Comparison of ENCODE assay signal across 10 mouse cellular contexts in genomic region chr5:122401303-122401640, GRCm38 (mm10). TPM values are rescaled to one million over a fixed set of nuclear protein-coding genes. Genes with fewer than 3 reads are reported as not detected.
DNase-seq lines count a peak whose midpoint lies in the region; ATAC-seq and TF ChIP-seq lines count a peak whose summit lies in the region.
"Had no signal": no experiment of that assay in that cellular context is flagged by ENCODE, and none has a peak within 500 bp of the region (broad histone marks: within the 10 kb centered on the region; RNA-seq: fewer than 3 reads in every experiment).

No protein-coding gene starts in this region.

- peak; percentile 90 for TF ChIP-seq CTCF in bone marrow, adult 2 months (IDR thresholded peaks at IDR 0.05; ENCODE audit: control insufficient read depth, insufficient read depth, low read length)

- H3K4me1 ChIP-seq in liver, embryonic 11.5 days (replicated peaks; ENCODE audit: control insufficient read depth, insufficient read depth, low read length) = no peaks in the 10 kb centered on the region
- H3K4me1 ChIP-seq in bone marrow, adult 2 months (ENCODE audit: control insufficient read depth, insufficient read depth, low read length) = peaks cover 6% of the 10 kb centered on the region; the same call in 1 of the 2 replicates
- no peaks in the 10 kb centered on the region for H3K4me1 ChIP-seq in embryonic facial prominence, embryonic 14.5 days (ENCODE audit: control insufficient read depth, insufficient read depth, low read length)
- H3K4me1 ChIP-seq in liver, embryonic 12.5 days = peaks cover 9% of the 10 kb centered on the region
- H3K4me1 ChIP-seq: embryonic facial prominence, embryonic 15.5 days had no signal

- no peak overlapping the region for H3K4me2 ChIP-seq in liver, embryonic 11.5 days
- no peak overlapping the region for H3K4me2 ChIP-seq in embryonic facial prominence, embryonic 14.5 days (ENCODE audit: low read depth, low read length)
- H3K4me2 ChIP-seq in liver, embryonic 12.5 days = no peak overlapping the region
- H3K4me2 ChIP-seq: embryonic facial prominence, embryonic 15.5 days had no signal

- ATAC-seq in liver, embryonic 11.5 days (replicated peaks; ENCODE audit: low FRiP score) = no peak
- ATAC-seq in embryonic facial prominence, embryonic 14.5 days (ENCODE audit: low read depth) = no peak
- peak; percentile 67 for ATAC-seq in inflammation-experienced regulatory T-cells, adult 6 months
- 0 out of 2 replicates have a peak, but pooled peaks have one; percentile 36 for ATAC-seq in liver, embryonic 12.5 days

- no peaks in the 10 kb centered on the region for H3K9me3 ChIP-seq in liver, embryonic 11.5 days (ENCODE audit: control insufficient read depth, low read length)
- no peaks in the 10 kb centered on the region for H3K9me3 ChIP-seq in embryonic facial prominence, embryonic 14.5 days (ENCODE audit: control insufficient read depth, low read length)
- H3K9me3 ChIP-seq in liver, embryonic 12.5 days (replicated peaks) = no peaks in the 10 kb centered on the region
- H3K9me3 ChIP-seq: embryonic facial prominence, embryonic 15.5 days; megakaryocyte, embryonic 14.5 days had no signal

- no peak overlapping the region for H3K4me3 ChIP-seq in liver, embryonic 11.5 days (ENCODE audit: low read depth, low read length)
- no peak overlapping the region for H3K4me3 ChIP-seq in bone marrow, adult 2 months (replicated peaks; ENCODE audit: control insufficient read depth, low read depth, low read length)
- H3K4me3 ChIP-seq in embryonic facial prominence, embryonic 14.5 days (ENCODE audit: low read depth, low read length) = no peak overlapping the region
- no peak overlapping the region for H3K4me3 ChIP-seq in liver, embryonic 12.5 days
- H3K4me3 ChIP-seq: embryonic facial prominence, embryonic 15.5 days; megakaryocyte, embryonic 14.5 days had no signal

- no peak overlapping the region for H3K27ac ChIP-seq in liver, embryonic 11.5 days (ENCODE audit: low read depth, low read length)
- H3K27ac ChIP-seq in bone marrow, adult 2 months (ENCODE audit: control insufficient read depth, insufficient read depth, low read depth, low read length, poor library complexity) = no peak overlapping the region
- no peak overlapping the region for H3K27ac ChIP-seq in embryonic facial prominence, embryonic 14.5 days (replicated peaks; ENCODE audit: low read depth, low read length)
- no peak overlapping the region for H3K27ac ChIP-seq in liver, embryonic 12.5 days
- H3K27ac ChIP-seq: embryonic facial prominence, embryonic 15.5 days had no signal

- WGBS in liver, embryonic 11.5 days = 42% methylated on average over 8 of the region's 8 CpGs
- 26% methylated on average over 8 of the region's 8 CpGs for WGBS in bone marrow, adult 2 months
- 38% methylated on average over 7 of the region's 8 CpGs for WGBS in embryonic facial prominence, embryonic 14.5 days
- WGBS in liver, embryonic 12.5 days (ENCODE audit: insufficient replicate concordance) = 37% methylated on average over 8 of the region's 8 CpGs

- DNase-seq in liver = peak; percentile 69
- DNase-seq in liver, embryonic 11.5 days (ENCODE audit: low spot score) = no peak
- peak; percentile 40 for DNase-seq in embryonic facial prominence, embryonic 14.5 days (ENCODE audit: low spot score)
- DNase-seq in ovary, postnatal 36 days (ENCODE audit: low spot score) = peak; percentile 71
- peak; percentile 66 for DNase-seq in urinary bladder, adult 2 months (ENCODE audit: low spot score)

- no peak overlapping the region for H3K9ac ChIP-seq in liver, embryonic 11.5 days (ENCODE audit: low read depth, low read length)
- no peak overlapping the region for H3K9ac ChIP-seq in embryonic facial prominence, embryonic 14.5 days (ENCODE audit: low read depth, low read length)
- no peak overlapping the region for H3K9ac ChIP-seq in liver, embryonic 12.5 days
- H3K9ac ChIP-seq: embryonic facial prominence, embryonic 15.5 days had no signal

- no peaks in the 10 kb centered on the region for H3K27me3 ChIP-seq in liver, embryonic 11.5 days (replicated peaks; ENCODE audit: control insufficient read depth, insufficient read depth, low read length)
- no peaks in the 10 kb centered on the region for H3K27me3 ChIP-seq in embryonic facial prominence, embryonic 14.5 days (replicated peaks; ENCODE audit: control insufficient read depth, insufficient read depth, low read length)
- H3K27me3 ChIP-seq in liver, embryonic 12.5 days (replicated peaks) = no peaks in the 10 kb centered on the region
- H3K27me3 ChIP-seq: embryonic facial prominence, embryonic 15.5 days; megakaryocyte, embryonic 14.5 days had no signal

- H3K36me3 ChIP-seq in liver, embryonic 11.5 days (ENCODE audit: control insufficient read depth, insufficient read depth, low read length) = peaks cover 38% of the 10 kb centered on the region
- H3K36me3 ChIP-seq in embryonic facial prominence, embryonic 14.5 days (ENCODE audit: control insufficient read depth, insufficient read depth, low read length) = peaks cover 85% of the 10 kb centered on the region
- H3K36me3 ChIP-seq in liver, embryonic 12.5 days = peaks cover 99% of the 10 kb centered on the region

- TF ChIP-seq POLR2A in bone marrow, adult 2 months (IDR thresholded peaks at IDR 0.05; ENCODE audit: borderline replicate concordance, control insufficient read depth, low read depth, low read length) = no peak

RNA-seq across cellular contexts. Expression of gene Arpc3, which starts 9.6 kb away (rescaled TPM):
- polyA plus RNA-seq in liver, embryonic 11.5 days (2014; fragmentation: Nextera tagmentation; extraction: Ambion mirVana) = 122 and 125 TPM in 2 replicates
- polyA plus RNA-seq in bone marrow, adult 2 months (2011; ENCODE audit: insufficient read depth, insufficient read length, low replicate concordance, missing spikeins) = 280 and 397 TPM in 2 replicates
- 50.3 and 51.8 TPM in 2 replicates for polyA plus RNA-seq in embryonic facial prominence, embryonic 14.5 days (2014; fragmentation: Nextera tagmentation; extraction: Ambion mirVana)
- 100 to 1,000 TPM; 331 to 710 (median 523) TPM for polyA plus RNA-seq in inflammation-experienced regulatory T-cells, adult 6 months (2017; shearing (Covaris generic))
- 101 and 103 TPM in 2 replicates for polyA plus RNA-seq in liver, embryonic 12.5 days (2016; fragmentation: Nextera tagmentation; extraction: Ambion mirVana)
- polyA plus RNA-seq in urinary bladder, adult 2 months (2012; rRNA removed) = 295 and 362 TPM in 2 replicates

RNA-seq across cellular contexts. Expression of gene Anapc7, which starts 20.2 kb away (rescaled TPM):
- 27.0 and 27.4 TPM in 2 replicates for polyA plus RNA-seq in liver, embryonic 11.5 days (2014; fragmentation: Nextera tagmentation; extraction: Ambion mirVana)
- 17.7 and 17.8 TPM in 2 replicates for polyA plus RNA-seq in bone marrow, adult 2 months (2011; ENCODE audit: insufficient read depth, insufficient read length, low replicate concordance, missing spikeins)
- polyA plus RNA-seq in embryonic facial prominence, embryonic 14.5 days (2014; fragmentation: Nextera tagmentation; extraction: Ambion mirVana) = 23.1 and 24.9 TPM in 2 replicates
- 10 to 100 TPM; 12.5 to 18.2 (median 16.3) TPM for polyA plus RNA-seq in inflammation-experienced regulatory T-cells, adult 6 months (2017; shearing (Covaris generic))
- 23.3 and 23.9 TPM in 2 replicates for polyA plus RNA-seq in liver, embryonic 12.5 days (2016; fragmentation: Nextera tagmentation; extraction: Ambion mirVana)
- polyA plus RNA-seq in urinary bladder, adult 2 months (2012; rRNA removed) = 41.6 and 46.7 TPM in 2 replicates

RNA-seq across cellular contexts. Expression of gene Fam216a, which starts 29.1 kb away (rescaled TPM):
- polyA plus RNA-seq in liver, embryonic 11.5 days (2014; fragmentation: Nextera tagmentation; extraction: Ambion mirVana) = 50.7 and 52.1 TPM in 2 replicates
- 14.6 and 16.4 TPM in 2 replicates for polyA plus RNA-seq in bone marrow, adult 2 months (2011; ENCODE audit: insufficient read depth, insufficient read length, low replicate concordance, missing spikeins)
- polyA plus RNA-seq in embryonic facial prominence, embryonic 14.5 days (2014; fragmentation: Nextera tagmentation; extraction: Ambion mirVana) = 73.9 and 77.3 TPM in 2 replicates
- 1 to 10 TPM; 7.3 to 9.4 (median 7.9) TPM for polyA plus RNA-seq in inflammation-experienced regulatory T-cells, adult 6 months (2017; shearing (Covaris generic))
- 29.6 and 31.6 TPM in 2 replicates for polyA plus RNA-seq in liver, embryonic 12.5 days (2016; fragmentation: Nextera tagmentation; extraction: Ambion mirVana)
- polyA plus RNA-seq in urinary bladder, adult 2 months (2012; rRNA removed) = 26.4 and 33.0 TPM in 2 replicates

RNA-seq across cellular contexts. Expression of gene Gpn3, which starts 29.6 kb away (rescaled TPM):
- polyA plus RNA-seq in liver, embryonic 11.5 days (2014; fragmentation: Nextera tagmentation; extraction: Ambion mirVana) = 112 and 114 TPM in 2 replicates
- polyA plus RNA-seq in bone marrow, adult 2 months (2011; ENCODE audit: insufficient read depth, insufficient read length, low replicate concordance, missing spikeins) = 12.9 and 16.1 TPM in 2 replicates
- 62.1 and 64.7 TPM in 2 replicates for polyA plus RNA-seq in embryonic facial prominence, embryonic 14.5 days (2014; fragmentation: Nextera tagmentation; extraction: Ambion mirVana)
- polyA plus RNA-seq in inflammation-experienced regulatory T-cells, adult 6 months (2017; shearing (Covaris generic)) = 10 to 100 TPM; 42.4 to 69.7 (median 60.2) TPM
- polyA plus RNA-seq in liver, embryonic 12.5 days (2016; fragmentation: Nextera tagmentation; extraction: Ambion mirVana) = 80.3 and 85.1 TPM in 2 replicates
- polyA plus RNA-seq in urinary bladder, adult 2 months (2012; rRNA removed) = 32.2 and 40.1 TPM in 2 replicates

RNA-seq across cellular contexts. Expression of gene Vps29, which starts 47.1 kb away (rescaled TPM):
- 204 and 211 TPM in 2 replicates for polyA plus RNA-seq in liver, embryonic 11.5 days (2014; fragmentation: Nextera tagmentation; extraction: Ambion mirVana)
- polyA plus RNA-seq in bone marrow, adult 2 months (2011; ENCODE audit: insufficient read depth, insufficient read length, low replicate concordance, missing spikeins) = 32.0 and 34.8 TPM in 2 replicates
- 211 and 218 TPM in 2 replicates for polyA plus RNA-seq in embryonic facial prominence, embryonic 14.5 days (2014; fragmentation: Nextera tagmentation; extraction: Ambion mirVana)
- 100 to 1,000 TPM; 206 to 295 (median 210) TPM for polyA plus RNA-seq in inflammation-experienced regulatory T-cells, adult 6 months (2017; shearing (Covaris generic))
- polyA plus RNA-seq in liver, embryonic 12.5 days (2016; fragmentation: Nextera tagmentation; extraction: Ambion mirVana) = 133 and 137 TPM in 2 replicates
- polyA plus RNA-seq in urinary bladder, adult 2 months (2012; rRNA removed) = 114 and 152 TPM in 2 replicates

Comparison
In these comparisons a context has a peak if more than half of its experiments do, and no peak if none do; other contexts are left out.
1. ATAC-seq: peak in inflammation-experienced regulatory T-cells, adult 6 months (single experiment) and liver, embryonic 12.5 days (single experiment); none in liver, embryonic 11.5 days (single experiment) and embryonic facial prominence, embryonic 14.5 days (single experiment).